Mouse (Mus musculus) gastrocnemius, adult 18-20 months (tissue): ENCODE measurements around the gene Map2k6. TPM values are rescaled to one million over a fixed set of nuclear protein-coding genes. Genes with fewer than 3 reads are reported as not detected.

ENCODE experiments used
- DNase-seq: peaks from one replicate; pipeline ENCODE4 v3.0.0; 2021; ENCODE audit warnings: low spot score
- total RNA-seq, 2 experiments: library from RNA; stranded (reverse); gene quantifications; 2 replicates each; pipeline ENCODE4 v1.2.3; 2021

The Map2k6 gene
- total RNA-seq, 2 experiments from 2014 or later = 39.2 to 49.0 TPM

DNA sequence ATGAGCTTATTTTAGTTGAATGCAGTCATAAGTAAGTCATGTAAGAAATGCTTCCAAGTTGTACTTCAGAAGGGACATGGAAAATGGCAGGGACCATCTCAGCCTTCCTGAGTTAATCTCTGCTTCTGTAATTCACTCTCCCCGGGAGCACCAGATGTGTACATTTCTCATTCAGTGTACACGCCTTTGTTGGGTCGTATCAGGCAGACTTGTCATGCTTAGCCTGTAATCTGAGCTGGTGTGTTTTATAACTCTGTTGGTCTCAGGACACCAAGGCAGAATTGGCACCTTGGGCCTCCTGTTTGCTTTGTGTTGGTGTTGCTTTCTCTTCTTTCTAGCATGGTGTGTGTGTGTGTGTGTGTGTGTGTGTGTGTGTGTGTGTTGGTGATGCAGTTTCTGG lies 3.7 kb downstream of the Map2k6 start:
- DNase-seq = peak; percentile 27

DNA sequence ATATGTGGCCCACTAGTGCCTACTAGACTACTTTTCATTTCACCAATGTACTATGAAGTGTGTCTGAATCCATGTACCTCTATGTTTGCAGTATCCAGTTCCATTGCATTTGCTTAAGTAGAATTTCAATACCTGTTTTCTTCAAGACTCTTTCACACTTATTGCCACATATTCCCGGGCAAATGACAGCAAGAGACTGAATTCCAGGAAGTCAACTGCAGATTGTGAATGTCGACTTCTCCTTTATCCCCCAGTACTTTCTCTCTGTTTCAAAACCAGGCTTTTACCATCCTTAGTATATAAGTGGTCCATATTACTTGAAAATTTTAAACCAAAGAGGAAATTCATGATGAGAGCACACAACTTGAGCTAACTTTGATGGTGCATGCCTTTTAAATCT lies 4.7 kb downstream of the Map2k6 start:
- no peak for DNase-seq

DNA sequence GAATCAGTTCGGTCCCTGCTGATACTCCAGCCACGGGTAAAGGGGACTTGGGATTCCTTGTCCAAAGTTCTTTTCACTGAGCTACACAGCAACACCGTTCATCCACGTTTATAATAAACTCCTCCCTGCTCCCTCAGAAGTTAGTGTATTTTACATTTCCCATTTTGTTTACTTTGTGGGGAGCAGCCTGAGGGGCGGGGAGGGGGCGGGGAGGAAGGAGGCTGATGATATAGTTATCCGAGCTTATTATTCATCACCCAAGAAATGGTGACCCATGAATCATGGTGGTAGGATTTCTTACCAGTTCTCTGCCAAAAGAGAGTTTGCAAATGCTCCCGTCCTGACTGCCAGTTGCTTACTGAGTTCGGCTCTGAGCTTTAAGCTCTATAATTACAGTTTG lies 6.7 kb downstream of the Map2k6 start:
- DNase-seq = no peak

DNA sequence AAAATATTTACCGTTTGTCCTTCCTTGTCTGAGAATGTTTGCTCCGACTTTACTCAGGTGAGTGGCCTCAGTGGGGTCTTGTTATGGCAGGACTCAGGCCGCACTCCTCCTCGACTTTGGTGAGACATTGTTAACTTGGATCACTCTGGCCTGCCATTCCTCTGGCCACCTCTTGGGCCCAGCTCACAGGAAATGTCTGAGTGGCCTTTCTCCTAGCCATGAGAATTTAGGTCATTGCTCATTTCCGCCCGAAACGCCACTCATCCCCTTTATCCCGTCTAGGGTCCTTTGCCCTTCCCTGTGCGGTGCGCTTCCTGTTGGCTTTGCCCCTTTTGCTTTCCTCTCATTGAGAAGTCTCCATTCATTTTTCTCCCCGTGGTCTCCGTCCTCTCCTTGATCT lies 10.2 kb downstream of the Map2k6 start:
- DNase-seq = no peak

DNA sequence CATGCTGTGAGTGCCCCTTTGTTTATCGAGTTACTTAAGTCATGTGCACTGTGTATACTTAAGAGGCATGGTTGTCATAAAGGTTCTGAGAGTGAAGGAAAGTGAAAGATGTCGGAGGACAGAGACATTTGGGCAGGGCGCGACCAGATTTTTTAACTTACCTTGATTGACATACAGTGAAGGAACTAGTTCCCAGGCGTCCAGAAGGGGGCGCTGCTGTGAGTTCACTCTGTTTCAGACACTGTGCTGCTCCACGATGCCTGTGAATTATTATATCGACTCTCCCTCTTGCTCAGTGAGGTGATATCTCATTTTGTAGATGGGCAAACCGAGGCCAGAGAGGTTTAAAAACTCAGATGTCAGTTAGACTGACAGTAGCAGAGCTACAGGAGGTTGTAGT lies 10.9 kb downstream of the Map2k6 start:
- DNase-seq = no peak

DNA sequence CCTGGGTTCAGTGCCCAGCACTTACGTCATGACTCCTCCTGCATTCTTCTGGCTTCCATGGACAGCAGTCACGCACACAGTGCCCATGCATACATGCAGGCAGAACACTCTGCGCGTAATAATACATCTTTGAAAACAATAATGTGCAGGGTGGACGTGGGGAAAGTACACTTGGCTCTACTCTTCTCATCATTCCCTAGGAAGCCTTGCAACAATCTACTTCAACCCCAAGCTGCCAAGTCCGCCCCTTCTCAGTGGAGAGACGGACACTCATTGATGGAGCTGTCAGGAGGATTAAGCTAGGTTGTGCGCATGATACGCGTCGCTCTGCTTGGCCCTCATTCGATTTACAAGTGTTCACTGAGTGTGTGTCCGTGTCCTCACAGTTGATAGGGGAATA lies 12.7 kb downstream of the Map2k6 start:
- DNase-seq = no peak

DNA sequence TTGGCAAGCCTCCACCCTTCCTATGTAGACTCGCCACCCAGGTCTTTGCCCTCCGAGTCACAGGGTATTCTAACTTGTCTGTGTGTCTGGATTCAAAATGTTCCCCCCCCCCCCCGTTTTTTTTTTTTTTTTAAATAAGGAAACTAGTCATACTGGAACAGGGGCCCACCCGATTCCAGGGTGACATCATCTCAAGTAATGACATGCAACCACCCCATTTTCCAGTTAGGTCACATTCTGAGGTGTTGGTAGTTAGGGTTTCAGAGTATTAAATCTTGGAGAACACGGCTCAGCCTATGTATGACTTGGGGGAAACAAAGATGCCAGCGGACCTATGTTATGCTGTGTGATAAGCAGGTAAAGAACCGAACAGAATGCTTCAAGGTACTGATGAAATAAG lies 15.3 kb downstream of the Map2k6 start:
- DNase-seq = no peak

DNA sequence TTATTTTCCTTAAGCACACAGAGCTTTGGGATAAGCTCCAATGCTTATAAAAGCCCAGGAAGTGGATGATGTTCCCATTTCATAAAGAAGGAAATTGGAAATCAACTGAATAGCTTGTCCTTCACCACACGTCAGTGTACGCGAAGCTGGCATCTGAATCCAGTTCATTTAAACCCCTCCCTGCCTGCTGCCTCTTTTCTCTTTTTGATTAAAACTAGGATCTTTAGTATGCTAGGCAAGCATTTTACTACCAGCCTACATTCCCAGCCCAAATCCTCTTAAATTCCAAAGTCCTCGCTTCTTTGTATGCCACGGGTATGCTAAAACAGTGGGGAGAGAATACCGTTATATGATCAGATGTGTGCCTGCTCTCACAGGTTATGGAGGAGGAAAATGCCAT lies 17.8 kb downstream of the Map2k6 start:
- no peak for DNase-seq

DNA sequence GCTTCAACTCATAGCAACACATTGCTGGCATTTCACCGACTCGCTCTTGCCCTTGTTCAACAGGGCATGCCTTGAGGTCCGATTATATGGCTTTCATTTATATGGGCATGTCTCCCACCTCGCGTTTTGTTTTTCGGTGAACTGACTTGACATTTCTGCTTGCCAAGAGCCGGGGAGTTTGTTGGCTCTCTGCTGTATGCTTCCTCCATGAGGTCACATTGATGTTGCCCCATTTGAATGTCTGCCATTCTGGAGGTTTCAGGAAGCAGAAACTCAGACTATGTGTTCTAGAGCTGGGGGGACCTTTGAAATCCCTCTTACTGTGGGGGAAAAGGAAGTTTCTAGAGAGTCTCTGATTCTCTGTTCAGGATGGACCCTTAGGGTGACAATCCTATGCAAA lies 21.5 kb downstream of the Map2k6 start:
- peak; percentile 47 for DNase-seq

DNA sequence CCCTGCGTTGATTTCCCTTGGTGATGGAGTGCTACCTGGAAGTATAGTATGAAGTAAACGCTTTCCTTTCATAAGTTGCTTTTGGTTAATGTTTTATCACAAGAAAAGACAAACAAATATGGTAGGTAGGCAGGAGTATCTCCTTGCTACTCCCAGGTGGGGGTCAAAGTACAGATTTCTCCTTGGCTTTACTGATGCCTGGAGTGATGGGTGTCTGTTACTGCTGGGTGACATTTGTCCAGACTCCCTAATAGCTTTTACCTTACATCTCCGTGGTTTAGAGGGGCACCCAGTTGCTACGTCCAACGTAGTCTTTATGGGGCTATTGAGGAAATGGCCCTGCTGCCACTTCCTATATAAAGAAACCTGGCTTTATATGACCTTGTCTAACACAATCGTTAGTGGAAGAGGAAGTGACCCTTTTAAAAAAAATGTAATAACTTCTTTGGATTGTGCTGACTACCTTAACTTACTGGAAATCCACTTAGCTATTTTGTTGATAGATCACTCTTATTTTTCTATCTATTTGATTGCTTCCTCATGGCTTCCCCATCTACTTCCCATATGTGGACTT lies 27.7 kb downstream of the Map2k6 start:
- no peak for DNase-seq

DNA sequence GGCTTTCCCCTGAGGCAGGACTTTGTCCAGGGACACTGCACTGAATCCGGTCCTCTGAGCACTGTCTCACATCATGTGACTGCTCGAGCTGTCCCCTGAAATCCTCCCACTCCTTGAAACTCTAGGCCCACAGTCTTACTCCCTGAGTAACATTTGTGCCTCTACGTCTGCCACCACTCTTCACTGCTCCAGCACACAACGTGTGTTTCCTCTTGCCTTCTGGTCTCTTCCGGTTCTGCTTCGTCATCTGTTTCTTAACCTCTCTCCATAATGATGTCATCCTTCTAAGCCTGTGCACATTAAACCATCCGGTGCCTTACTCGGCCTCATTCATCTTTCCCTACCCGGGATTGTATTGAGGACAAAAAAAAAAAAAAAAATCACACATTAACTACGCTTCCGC lies 28.2 kb downstream of the Map2k6 start:
- no peak for DNase-seq

DNA sequence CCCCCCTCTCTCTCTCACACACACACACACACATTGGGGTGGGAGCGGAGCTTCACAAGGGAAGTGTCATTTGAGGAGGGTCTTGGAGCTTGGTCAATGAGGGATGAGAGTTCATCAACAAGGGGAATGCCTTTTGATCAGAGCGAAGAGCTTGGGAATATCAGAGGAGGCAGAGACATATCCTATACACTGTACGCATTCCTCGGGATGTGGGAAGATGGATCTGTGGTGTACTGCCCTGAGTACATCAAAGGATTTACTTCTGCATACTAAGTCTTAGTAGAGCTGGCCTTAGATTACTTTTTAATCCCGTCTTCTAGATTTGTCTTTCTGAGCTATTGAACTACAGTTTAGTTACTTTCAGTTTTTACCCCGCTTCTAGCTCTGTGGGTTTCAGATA lies 30.1 kb downstream of the Map2k6 start:
- no peak for DNase-seq

DNA sequence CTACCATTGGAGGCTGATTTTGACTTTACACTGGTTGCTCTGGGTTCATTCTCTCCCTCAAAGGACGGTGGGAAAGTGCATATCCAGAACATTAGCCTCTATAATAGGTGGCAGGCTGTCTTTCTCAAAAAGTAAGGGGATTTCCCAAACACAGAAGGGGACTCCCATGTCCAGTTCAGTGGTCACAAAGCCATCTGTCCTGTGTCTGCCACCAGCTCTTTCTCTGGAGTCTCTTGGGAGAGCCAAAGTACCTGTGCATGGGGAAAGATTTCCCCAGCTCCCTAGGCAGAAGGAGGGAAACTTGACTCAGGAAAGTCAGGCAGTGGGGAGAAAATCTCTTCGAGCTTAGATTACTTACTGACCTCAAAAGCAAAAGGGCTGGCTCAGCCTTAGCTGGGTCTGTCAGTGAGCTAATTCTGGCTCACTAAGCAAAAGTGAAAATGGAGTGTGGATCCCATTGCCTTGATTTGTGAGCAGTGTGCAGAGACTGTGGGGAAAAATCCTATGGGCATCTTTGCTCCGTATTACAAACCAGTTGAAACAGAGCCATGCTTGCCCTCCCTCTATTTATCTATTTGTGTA lies 31.0 kb downstream of the Map2k6 start:
- DNase-seq = peak; percentile 63

DNA sequence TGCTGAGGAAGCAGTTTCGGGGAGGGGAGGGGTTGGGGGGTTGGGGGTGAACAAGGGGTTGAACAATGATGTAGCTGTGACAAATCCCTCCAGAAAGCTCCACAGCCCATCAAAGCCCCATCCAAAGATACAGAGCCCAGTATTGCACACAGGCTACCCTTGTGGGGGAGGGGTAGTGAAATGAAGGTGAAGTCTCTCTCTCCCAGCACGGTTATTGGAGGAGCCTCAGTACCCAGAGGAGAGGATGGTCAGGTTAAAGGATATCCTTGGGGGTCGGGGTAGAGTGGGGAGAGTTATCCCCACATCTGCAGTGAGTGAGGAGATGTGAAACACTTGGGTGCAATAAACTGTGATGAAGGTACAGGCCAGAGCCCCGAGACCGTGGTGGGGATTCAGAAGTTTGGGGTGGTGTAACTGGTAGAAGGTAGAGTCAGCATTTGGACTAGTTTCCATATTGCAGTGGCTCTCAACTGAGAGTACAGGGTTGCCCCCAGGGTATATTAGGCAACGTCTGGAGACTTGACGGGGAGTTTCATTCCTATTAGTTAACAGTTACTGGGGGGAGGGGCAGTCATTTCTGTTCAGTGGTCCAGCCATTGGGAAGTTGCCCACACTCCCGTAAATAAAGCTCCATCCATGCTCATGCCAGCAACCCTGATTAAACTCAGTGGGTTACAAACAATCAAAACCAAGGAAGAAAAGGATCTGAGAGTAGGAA lies 37.1 kb downstream of the Map2k6 start:
- DNase-seq = no peak

DNA sequence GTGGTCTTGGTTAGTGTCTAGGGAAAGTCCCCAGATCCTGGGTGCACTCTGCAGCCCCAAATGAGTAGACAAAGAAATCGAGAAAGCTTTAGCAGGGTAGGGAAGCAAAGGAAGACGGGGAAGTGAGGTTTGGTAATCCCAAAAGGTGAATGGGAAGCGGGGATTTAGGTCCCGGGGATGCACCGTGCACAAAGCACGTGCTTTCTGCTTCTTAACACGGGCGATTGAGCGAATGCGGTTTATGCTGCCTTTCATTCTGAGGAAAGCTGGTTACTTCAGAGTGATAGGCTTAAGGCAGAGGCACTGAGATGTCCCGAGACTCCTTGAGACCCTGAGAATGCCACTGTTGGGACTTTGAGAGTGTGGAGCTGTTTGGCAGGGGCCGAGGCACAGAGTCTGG lies 38.1 kb downstream of the Map2k6 start:
- no peak for DNase-seq

DNA sequence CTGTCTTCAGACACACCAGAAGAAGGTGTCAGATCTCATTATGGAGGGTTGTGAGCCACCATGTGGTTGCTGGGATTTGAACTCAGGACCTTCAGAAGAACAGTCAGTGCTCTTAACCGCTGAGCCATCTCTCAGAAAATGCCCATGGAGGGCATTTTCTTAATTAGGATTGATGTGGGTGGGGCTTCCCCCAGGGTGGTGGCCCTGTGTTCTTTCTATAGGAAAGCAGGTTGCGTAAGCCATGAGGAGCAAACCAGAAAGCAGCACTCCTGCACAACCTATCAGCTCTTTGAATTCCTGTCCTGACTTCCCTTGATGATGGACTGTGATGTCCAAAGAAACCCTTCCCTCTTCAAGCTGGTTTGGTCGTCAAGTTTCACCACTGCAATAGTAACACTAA lies 39.2 kb downstream of the Map2k6 start:
- no peak for DNase-seq

DNA sequence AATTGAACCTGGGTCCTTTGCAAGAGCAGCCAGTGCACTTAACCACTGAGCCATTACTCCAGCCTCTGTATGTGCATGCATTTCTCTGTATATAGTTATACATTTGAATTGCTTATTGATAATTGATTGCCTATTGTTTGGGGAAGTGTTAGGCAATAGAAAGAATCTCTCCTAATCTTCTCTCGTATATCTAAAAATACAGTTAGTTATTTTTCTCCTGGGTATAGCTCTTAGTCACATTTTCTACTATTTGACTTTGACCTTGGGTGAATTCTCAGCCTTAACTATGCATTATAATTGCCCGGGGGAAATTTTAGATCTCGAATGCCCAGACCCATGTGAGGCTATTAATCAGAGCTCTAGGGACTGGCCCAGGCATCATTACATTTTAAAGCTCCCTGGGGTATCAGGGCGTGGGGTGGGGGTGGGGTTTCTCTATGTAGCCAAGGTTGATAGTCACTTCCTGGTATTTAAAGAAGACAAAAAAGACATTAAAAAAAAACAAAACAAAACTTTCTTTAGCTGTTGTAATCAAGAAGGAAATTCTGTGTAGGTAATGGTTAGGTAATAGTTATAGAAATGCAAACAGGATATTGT lies 39.9 kb downstream of the Map2k6 start:
- DNase-seq = no peak

DNA sequence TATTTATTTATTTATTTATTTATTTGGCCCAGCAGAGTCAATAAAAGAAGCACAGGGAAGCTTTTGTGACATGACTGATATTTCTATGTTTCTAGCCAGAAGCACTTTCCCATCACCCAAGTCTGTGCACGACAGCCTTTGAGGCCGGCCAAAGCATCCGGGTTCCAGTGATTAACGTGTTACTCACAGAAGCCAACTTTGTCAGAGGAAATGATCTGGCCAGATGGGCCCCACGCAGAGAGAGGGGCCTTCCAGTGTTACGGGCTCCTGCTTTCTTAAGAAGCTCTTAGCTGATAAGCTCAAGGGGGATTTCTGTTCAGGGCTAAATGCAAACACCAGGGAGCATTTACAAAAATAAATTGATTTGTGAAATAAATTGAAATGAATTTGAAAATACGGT lies 40.4 kb downstream of the Map2k6 start:
- DNase-seq = no peak

DNA sequence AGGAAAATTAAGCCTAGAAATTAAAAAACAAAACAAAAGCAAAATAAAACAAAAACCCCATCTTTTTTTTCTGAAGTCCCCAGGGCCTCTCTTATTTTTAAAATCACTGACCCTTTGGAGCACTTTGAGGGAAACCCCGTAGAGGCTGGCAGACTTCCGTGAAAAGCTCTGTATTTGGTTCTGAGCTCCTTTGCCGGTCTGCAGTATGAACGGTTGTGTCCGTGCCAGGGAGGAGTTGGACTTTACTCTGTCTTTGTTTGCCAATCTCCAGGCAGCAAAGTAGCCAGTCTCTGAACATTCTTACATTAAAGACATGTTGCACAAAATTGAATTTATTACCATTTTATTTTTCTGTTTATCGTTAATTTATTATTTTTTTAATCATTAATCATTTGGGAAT lies 45.7 kb downstream of the Map2k6 start:
- no peak for DNase-seq

DNA sequence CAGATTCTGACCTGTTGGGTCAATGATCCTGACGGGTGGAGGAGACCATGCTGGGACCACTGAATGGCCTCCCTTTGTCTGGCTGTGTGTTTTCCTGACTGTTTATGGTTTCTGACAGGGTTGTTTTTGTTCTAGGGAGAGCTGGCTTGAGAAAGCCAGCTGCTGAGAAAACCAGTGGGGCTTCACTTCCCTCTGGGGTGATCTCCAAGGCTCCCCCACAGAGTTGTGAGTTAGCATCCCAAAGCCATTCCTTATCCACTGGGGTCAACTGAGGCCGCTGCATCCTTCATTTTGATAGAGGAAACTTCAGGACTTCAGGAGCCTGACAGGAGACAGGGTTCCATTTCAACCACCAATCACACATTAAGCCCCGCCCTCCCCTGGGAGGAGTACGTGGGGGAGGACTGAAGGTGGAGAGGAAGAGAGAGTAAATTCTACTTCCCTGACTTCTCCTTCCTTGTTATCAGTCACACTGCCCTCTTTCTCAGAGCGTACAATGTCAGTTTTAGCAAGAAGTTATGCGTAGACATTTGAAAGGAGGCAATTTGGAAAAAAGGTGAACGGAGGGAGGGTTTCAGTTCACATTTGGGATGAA lies 49.3 kb downstream of the Map2k6 start:
- DNase-seq = peak; percentile 69

DNA sequence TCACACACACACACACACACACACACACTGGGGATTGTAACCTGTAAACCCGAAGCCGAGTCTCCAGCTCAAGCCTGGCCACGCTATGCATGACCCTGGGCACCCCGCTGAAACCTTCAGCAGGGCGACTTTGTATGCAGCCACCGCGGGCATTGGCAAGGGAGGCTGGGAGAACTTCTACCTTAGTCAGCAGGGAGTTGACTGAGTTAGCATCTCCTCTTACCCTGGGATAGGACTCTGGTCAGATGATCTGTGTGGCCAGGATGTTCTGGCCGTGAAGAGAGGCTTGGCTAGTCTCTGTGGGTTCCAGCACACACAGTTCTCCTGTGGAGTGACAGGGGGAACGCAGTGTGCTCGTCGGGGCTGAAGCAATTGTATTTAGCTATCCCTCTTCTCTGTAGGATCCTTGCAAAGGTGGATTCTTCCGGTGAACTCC lies 49.8 kb downstream of the Map2k6 start:
- peak; percentile 89 for DNase-seq

DNA sequence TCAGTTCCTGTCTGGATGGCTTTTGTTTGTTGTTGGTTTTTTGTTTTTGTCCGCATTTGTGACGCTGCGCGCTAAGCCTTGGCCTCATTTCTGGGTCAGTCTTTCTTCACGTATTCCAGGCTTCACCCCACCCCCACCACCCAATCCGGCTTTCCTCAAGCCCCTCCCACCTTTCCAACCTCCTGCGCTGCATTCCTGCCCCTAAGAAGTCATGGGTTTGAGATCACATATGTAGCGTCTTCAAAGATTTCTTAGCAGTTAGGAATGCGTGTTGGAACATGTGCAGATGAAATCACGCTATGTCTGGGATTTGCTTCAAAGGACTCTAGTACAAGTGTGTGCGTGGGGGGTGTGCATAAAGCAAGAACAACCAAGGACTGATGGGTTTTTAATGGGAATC lies 50.3 kb downstream of the Map2k6 start:
- DNase-seq = peak; percentile 51
